Mouse (Mus musculus): ENCODE data around the gene Ostm1.

- no peak for TF ChIP-seq SRF (IDR thresholded peaks at IDR 0.05; ENCODE audit: control insufficient read depth, insufficient read length, low read depth)
- no peak for TF ChIP-seq MYOG (IDR thresholded peaks at IDR 0.05; ENCODE audit: control insufficient read depth in 1 of 3, insufficient read depth in 1 of 3, insufficient read length in 2 of 3, low read depth in 2 of 3)
Observed at GRCm38 (mm10) chr10:42583157-42583872, at the start of gene Ostm1, which contains the start of gene Nr2e1.

Measured in myocyte (in vitro differentiated cells).